Mouse (Mus musculus): ENCODE measurements at regions not wholly inside any gene's neighbourhood (a gene's known extent, or its start where the extent isn't known, plus 50 kb on each side); places are given as distances from the start of the nearest gene placed in this dataset. TPM values are rescaled to one million over a fixed set of nuclear protein-coding genes. Genes with fewer than 3 reads are reported as not detected.

DNA sequence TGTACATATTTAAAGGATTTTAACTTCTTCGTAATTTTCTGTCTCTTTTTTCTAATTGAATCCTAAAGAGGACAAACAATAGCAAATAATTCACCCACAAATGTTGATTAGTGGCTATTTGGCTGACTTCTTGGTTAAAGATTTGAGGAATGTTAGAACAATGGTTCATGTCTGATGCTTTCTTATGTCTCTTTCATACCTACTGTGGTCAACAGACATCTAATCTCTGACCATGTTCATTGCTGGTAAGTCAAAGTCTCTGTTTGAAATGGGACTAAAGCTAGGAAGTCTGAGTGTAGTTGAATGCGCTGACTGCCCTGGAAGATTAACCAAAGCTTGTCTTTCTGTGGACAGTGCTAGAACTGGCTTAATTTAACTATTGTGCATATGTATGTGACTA is 321.5 kb upstream of the Adam34 start:
- H3K36me3 ChIP-seq (replicated peaks; ENCODE audit: insufficient read depth, low read length) = no peaks in the 10 kb centered on the region
- TF ChIP-seq CTCF (IDR thresholded peaks at IDR 0.05; ENCODE audit: low read depth) (no peak), EP300 (IDR thresholded peaks at IDR 0.05; ENCODE audit: low read depth) (no peak)
- 77% methylated on average over 2 of the region's 2 CpGs for WGBS (ENCODE audit: insufficient replicate concordance)
- H3K4me1 ChIP-seq (ENCODE audit: insufficient read depth) = no peaks in the 10 kb centered on the region
- no peak overlapping the region for H3K4me2 ChIP-seq (ENCODE audit: low read depth, low read length)
- no peaks in the 10 kb centered on the region for H3K27me3 ChIP-seq (ENCODE audit: insufficient read depth, low read length)
- H3K4me3 ChIP-seq (ENCODE audit: low read depth, low read length) = no peak overlapping the region
- DNase-seq (no peak), ATAC-seq (no peak)
- H3K27ac ChIP-seq (ENCODE audit: low read depth) = no peak overlapping the region
- H3K9me3 ChIP-seq (ENCODE audit: low read length) = no peaks in the 10 kb centered on the region
- H3K9ac ChIP-seq (replicated peaks) = no peak overlapping the region

- H3K27me3 ChIP-seq (ENCODE audit: insufficient read depth, low read length) = no peaks in the 10 kb centered on the region
- TF ChIP-seq EP300 (IDR thresholded peaks at IDR 0.05; ENCODE audit: low read depth) = no peak
- no peak for TF ChIP-seq CTCF (IDR thresholded peaks at IDR 0.05; ENCODE audit: low read depth)
- H3K4me1 ChIP-seq (ENCODE audit: insufficient read depth) = no peaks in the 10 kb centered on the region
- H3K4me3 ChIP-seq (ENCODE audit: low read depth, low read length) = no peak overlapping the region
- no peaks in the 10 kb centered on the region for H3K36me3 ChIP-seq (replicated peaks; ENCODE audit: insufficient read depth, low read length)
- ATAC-seq (no peak), DNase-seq (no peak)
- no peak overlapping the region for H3K4me2 ChIP-seq (ENCODE audit: low read depth, low read length)
- H3K27ac ChIP-seq (ENCODE audit: low read depth) = no peak overlapping the region
- no peak overlapping the region for H3K9ac ChIP-seq (replicated peaks)
- H3K9me3 ChIP-seq (ENCODE audit: low read length) = no peaks in the 10 kb centered on the region
Measured at GRCm38 (mm10) chr8:44030972-44031371, 321.1 kb upstream of the Adam34 start.

- H3K4me3 ChIP-seq (ENCODE audit: low read depth, low read length) = no peak overlapping the region
- no peaks in the 10 kb centered on the region for H3K4me1 ChIP-seq (ENCODE audit: insufficient read depth)
- H3K27ac ChIP-seq (ENCODE audit: low read depth) = no peak overlapping the region
- H3K36me3 ChIP-seq (replicated peaks; ENCODE audit: insufficient read depth, low read length) = no peaks in the 10 kb centered on the region
- TF ChIP-seq EP300 (IDR thresholded peaks at IDR 0.05; ENCODE audit: low read depth) (no peak), CTCF (IDR thresholded peaks at IDR 0.05; ENCODE audit: low read depth) (no peak)
- no peak overlapping the region for H3K4me2 ChIP-seq (ENCODE audit: low read depth, low read length)
- no peaks in the 10 kb centered on the region for H3K9me3 ChIP-seq (ENCODE audit: low read length)
- H3K27me3 ChIP-seq (ENCODE audit: insufficient read depth, low read length) = no peaks in the 10 kb centered on the region
- ATAC-seq (no peak), DNase-seq (no peak)
- H3K9ac ChIP-seq (replicated peaks) = no peak overlapping the region
- 52% methylated on average over 4 of the region's 4 CpGs for WGBS (ENCODE audit: insufficient replicate concordance)
Measured at GRCm38 (mm10) chr8:44027738-44028137, 317.9 kb upstream of the Adam34 start.

DNA sequence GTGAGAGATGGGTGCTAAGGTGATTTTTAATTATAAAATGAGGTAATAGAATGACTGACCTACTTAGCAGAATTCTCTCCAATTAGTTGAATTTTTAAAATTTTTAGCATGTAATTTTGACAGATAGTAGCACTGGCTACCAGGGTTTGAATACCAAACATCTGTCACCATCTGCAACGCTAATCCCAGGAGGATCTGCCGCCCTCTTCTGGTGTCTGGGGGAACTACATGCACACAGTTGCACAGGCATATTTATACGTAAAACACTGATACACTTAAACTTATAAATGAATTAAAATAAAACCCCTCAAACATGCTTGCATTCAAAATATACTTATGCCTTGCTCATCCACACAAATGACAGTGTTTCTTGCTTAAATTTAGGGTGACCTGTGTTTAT is 316.1 kb upstream of the Adam34 start:
- Histone ChIP-seq H3K9me3 (ENCODE audit: low read length) (no peaks in the 10 kb centered on the region), H3K9ac (replicated peaks) (no peak overlapping the region), H3K4me1 (ENCODE audit: insufficient read depth) (no peaks in the 10 kb centered on the region), H3K36me3 (replicated peaks; ENCODE audit: insufficient read depth, low read length) (no peaks in the 10 kb centered on the region), H3K27ac (ENCODE audit: low read depth) (no peak overlapping the region), H3K4me2 (ENCODE audit: low read depth, low read length) (no peak overlapping the region), H3K4me3 (ENCODE audit: low read depth, low read length) (no peak overlapping the region), H3K27me3 (ENCODE audit: insufficient read depth, low read length) (no peaks in the 10 kb centered on the region)
- ATAC-seq = no peak
- DNase-seq = peak; percentile 34
- WGBS (ENCODE audit: insufficient replicate concordance) = 27% methylated on average over 3 of the region's 3 CpGs
- TF ChIP-seq CTCF (IDR thresholded peaks at IDR 0.05; ENCODE audit: low read depth) (peak; percentile 64), EP300 (IDR thresholded peaks at IDR 0.05; ENCODE audit: low read depth) (no peak)

DNA sequence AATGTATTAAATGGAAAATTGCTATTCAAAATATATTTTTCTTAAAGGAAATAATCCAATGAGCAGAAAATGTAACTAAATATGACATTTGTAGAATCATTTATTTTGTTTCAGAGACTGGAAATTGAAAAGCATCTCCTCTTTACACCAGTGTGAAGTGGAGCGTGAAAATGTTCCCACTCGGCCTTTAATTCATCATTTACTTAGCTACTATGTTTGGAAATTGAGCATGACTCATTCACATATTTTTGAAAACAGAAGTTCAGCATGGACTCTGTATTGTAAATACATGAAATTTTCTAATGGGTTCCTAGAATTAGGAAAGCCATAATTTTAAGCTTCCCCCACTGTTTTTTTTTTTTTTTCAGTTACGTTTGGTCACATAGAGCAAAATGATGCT is 314.2 kb upstream of the Adam34 start:
- 83% methylated on average over 3 of the region's 3 CpGs for WGBS (ENCODE audit: insufficient replicate concordance)
- no peaks in the 10 kb centered on the region for H3K27me3 ChIP-seq (ENCODE audit: insufficient read depth, low read length)
- no peak for TF ChIP-seq CTCF (IDR thresholded peaks at IDR 0.05; ENCODE audit: low read depth)
- TF ChIP-seq EP300 (IDR thresholded peaks at IDR 0.05; ENCODE audit: low read depth) = no peak
- H3K4me2 ChIP-seq (ENCODE audit: low read depth, low read length) = no peak overlapping the region
- H3K4me1 ChIP-seq (ENCODE audit: insufficient read depth) = no peaks in the 10 kb centered on the region
- DNase-seq = no peak
- H3K36me3 ChIP-seq (replicated peaks; ENCODE audit: insufficient read depth, low read length) = no peaks in the 10 kb centered on the region
- H3K4me3 ChIP-seq (ENCODE audit: low read depth, low read length) = no peak overlapping the region
- no peaks in the 10 kb centered on the region for H3K9me3 ChIP-seq (ENCODE audit: low read length)
- H3K9ac ChIP-seq (replicated peaks) = no peak overlapping the region
- no peak for ATAC-seq
- H3K27ac ChIP-seq (ENCODE audit: low read depth) = no peak overlapping the region

Small RNAs in the stretch of these regions (microRNA-seq; reads per million reads assigned to microRNA genes)
- not detected for gene Gm24591

Measured in liver, postnatal 0 days (tissue).